Mouse (Mus musculus) urinary bladder, postnatal 25 days (tissue): ENCODE measurements around the gene Qsox1.
A peak's percentile ranks its signal among the peaks of the same experiment; 100 is the strongest.

Experiments
- DNase-seq: peaks from one replicate; pipeline ENCODE4 v3.0.0; 2022; ENCODE audit warnings: low spot score

The Qsox1 gene

DNA sequence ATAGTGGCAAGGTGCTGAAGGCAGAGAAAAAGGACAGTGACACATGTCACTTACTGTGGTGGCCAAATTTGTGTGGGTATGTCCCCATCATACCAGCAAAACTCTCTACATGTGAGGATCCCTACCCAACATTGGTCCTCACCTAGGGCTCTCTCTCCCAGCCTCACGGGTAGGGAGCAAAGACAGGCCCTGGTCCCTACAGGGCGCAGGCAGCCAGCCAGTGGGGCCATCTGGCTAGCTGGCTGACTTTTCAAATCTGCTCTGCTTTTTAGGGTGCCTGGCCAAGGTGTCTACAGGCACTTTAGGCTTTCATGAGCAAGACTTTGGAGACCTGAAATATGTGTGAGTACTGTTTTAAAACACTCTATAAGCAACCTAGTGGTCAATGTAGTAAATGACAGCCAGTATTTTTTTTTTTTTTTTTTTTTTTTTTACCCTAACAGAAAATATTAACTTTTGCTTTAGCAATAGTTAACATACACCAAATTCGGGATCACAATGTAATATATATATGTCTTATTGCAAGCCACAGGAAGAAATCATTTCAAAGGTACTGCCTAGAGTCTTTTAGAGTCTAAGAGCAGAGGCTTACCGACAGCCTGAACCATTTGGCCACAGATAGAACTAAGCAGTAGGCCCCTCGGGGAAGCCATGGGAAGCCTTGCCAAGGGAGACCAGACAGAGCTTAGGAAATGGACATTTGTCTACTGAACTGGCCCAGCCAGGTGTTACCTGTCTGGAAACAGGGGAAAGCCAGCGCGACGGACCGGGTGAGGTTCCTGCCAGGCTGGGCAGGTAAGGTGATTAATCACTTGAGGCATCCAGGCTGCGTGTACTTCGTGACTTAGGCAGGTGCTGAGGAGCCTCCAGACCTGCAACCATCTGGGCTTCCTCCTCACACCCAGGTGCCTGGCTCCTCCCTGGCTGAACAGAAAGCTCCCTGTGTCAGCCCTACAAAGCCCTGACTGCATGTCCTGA lies 11.4 kb downstream of the Qsox1 start:
- no peak for DNase-seq

DNA sequence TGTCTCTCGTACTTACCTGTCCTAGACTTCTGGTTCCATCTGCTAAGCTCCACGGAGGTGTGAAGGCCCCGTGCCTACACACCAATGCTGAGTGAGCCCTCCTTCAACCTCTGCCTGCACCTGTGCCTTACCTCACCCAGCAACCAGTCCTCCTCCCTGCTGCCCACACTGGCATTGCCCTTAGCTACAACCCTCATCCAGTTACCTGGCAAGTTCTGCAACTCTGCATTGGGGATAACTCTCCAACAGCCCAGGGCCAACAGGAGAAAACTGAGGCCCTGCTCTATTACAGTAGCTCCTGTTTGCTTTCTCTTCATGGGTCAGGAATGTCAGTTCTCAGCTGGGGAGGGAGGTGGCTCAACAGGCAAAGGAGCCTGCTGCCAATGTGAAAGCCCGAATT lies 14.7 kb downstream of the Qsox1 start:
- no peak for DNase-seq

DNA sequence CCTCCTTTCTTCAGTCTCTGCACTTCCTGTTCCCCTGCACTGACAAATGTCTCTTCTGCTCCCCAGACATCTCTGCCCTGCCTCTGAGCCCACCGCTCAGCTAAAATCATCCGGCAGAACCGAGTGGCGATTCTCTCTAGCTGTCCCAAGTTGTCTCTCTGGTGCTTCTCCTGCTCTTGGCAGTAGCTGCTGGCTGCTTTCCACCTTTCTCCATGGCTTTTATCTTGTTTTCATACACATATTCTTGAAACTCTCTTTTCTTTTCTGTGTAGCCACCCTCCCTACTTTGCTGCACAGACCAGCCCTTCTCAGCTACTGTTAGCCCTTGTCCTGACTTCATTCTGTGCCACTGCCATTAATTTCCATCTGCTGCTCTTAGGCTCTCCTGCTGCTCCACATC lies 15.3 kb downstream of the Qsox1 start:
- DNase-seq: no peak

DNA sequence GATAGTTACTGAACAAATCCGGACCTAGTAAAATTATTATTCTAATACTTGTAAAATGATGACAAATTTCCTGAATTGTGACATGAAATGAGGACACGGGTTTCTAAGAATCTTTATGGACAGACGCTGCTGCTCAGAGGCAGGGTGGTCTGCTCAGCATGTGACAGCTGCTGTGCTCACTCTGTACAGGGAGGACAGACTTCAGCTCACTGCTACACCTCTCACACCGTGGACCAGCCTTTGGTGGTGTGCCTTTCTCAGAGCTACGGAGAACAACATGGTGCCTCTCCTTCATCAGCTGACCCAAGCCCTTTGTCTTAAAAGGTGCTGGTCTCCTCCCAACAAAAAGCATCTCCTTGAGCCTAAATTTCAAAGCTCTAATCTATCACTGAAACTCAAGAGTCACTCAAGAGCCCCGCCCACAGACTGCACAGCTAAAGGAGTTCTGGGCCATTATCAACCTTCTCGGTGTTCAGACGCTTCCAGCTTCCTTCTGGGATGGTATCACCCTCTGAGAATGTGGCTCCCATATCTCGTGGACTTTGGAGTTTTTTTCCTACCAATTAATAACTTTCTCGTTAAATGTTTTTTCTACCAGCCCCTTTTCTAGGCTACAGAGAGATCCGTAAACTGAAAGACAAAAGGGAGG lies 15.8 kb downstream of the Qsox1 start:
- DNase-seq: no peak

DNA sequence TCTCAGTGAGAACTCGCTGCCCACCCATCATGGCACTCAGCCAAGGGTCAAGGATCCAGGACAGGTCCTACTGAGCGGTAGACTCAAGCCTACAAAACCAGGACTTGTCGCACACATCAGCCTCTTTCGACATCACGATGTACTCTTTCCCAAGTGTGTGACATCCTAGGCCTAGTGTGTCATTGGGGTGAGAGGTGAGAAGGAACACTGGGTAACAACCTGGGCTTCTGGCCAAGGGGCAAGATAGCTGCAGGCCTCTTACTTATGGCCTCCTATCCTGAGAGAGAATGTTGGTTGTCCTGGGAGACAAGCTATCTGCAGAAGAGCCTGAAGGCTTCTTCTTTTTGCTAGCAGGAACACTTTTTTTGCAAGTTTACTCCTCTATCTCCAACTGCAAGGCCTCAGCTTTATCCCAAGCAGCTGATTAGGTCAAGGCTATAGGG lies 16.9 kb downstream of the Qsox1 start:
- no peak for DNase-seq

DNA sequence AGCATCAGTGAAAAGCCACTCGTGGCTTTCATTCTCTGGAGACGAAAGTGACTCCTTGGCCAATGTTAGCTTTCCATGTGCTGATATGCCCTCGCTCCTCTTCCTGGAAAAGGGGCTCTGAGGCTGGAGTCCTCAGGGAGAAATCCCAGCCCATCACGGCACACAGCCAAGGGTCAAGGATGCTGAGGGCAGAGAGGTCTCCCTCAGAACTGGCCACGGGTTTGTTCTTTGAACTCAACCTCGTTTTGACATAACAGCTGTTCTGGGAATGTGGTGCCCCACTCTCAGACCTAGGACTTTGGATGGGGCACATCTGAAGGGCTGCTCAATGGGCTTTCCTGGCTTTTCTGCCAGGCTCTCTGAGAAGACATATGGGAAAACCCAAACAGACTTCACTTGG lies 17.8 kb downstream of the Qsox1 start:
- no peak for DNase-seq

DNA sequence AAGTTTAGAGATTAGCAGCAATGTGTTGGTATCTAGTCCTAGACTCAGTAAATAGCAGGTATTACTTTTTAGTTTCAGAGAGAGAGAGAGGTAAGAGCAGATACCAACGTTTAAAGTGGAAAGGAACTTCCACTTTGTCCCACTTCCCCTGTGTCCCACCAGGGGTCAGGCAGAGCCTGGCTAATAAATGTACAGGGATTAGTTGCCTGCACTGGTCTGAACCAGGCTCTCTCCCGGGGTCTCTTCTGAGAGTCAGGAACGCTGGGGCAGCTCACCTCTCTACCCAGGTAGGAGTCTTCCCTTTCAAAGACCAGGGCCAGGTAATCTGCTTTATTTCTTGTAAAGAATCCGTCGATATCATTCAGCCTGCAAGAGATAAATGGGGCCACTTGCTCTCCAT lies 20.8 kb downstream of the Qsox1 start:
- DNase-seq: no peak

DNA sequence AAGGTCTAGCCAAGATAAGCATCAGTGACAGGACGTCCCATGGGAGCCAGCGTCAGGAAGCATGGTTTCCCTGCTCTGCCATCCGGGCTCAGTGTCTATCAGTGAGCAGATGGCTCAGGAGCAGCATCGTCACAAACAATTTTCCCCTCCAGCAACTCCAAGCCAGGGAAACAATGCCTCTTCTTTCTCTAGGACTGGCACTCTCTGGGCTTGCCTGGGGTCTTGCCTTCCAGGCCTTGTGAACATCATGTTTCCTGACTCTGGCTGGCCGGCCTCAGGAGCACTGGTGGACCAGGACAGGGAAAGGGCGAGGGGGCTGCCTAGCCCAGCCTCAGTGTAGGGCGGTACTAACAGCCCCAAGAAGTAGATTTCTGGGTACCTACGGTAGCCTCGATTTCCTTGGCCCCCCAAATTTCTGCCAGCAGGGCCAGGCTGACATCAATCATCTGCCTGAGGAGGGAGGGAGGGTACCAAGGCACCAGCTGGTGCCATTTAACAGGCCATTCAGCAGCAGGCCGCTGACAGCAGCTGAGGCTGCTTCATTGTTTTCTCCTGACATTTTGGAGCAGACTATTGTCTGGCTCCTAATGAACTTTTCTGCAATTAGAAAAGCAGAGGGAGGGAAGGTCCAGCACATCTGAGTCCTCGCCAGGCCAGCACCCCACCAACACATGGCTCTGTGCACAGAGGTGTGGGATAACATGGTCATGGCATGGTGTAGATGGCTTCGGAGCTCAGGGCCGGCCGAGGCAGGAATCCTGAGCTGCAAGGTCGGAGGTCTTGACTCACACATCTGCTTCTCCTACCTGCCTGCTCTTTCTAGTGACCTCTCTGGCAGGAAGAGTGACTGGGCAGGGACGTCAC lies 22.3 kb downstream of the Qsox1 start:
- DNase-seq: no peak

DNA sequence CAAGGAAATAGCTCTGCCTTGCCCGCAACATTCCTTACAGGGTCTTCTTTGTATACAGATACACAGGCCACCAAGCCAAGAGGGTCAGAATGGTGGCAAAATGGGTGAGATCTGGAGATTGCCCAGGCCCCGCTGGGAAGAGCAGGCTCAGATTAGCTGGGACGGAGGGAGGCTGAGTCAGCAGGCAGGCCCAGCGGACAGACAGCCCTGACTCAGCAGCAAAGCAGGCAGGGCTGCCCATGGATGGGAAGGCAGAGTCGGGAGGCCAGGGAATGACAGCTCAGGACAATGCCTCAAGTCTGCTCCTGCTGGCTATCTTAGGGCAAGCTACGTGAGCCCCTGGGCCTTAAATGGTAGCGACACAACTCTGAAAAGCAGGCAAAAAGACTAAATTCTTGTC lies 26.8 kb downstream of the Qsox1 start:
- no peak for DNase-seq

DNA sequence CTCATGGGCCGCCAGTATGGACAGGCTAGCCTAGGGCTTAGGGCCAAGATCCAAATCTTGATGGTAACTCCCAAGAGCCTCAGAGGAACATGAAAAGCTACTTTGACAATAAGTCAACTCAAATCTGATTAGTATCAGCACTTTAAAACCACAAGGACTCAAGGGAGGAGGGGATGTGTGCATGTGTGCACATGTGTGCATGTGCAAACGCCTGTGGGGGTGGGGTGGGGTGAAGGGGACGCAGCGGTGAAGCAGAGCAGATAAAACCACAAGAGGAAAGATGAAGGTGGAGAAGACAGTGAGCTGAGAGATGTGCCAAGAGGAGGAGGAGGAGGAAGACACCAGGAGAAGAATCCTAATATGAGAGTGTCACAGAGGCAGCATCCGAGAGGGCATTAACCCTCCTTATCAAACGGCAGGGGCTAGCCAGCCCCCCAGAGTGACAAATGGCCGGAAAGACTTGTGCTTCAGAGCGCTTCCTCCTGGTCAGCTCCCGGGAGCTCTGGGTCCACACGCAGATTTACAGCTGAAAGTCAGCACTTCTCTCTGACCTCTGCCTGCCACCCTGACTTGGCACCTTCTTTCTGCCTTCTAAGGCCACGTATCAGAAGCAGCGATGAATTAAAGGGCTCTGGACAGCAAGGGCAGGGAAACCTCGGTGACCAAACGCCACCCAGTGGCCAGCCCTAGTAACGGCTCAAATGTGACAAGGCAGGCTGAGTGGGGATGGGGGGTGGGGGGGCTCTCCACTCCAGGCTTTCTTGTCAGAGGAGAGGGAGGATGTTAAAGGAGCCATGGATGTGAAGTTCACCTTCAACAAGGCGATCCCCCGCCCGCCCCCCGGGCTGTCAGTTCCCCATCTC lies 28.1 kb downstream of the Qsox1 start:
- DNase-seq: peak; percentile 39

DNA sequence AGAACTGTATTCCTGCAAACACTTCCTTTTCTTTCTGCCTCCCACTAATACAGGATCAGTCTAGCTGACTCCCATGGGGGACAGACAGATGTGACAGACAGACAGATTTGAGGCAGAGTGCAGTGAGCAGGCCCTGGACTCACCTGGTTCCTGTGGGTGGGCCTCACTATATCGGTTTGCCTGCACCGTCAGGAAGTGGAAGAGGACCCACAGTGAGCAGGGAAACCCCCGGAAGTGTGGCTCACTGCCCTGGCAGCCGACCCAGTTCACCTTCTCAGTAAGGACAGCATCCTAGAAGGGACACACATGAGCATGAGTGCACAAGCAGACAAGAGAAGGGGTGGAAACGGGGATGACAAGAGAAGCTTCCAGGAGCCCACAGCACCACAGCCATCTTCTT lies 30.3 kb downstream of the Qsox1 start:
- DNase-seq: no peak

DNA sequence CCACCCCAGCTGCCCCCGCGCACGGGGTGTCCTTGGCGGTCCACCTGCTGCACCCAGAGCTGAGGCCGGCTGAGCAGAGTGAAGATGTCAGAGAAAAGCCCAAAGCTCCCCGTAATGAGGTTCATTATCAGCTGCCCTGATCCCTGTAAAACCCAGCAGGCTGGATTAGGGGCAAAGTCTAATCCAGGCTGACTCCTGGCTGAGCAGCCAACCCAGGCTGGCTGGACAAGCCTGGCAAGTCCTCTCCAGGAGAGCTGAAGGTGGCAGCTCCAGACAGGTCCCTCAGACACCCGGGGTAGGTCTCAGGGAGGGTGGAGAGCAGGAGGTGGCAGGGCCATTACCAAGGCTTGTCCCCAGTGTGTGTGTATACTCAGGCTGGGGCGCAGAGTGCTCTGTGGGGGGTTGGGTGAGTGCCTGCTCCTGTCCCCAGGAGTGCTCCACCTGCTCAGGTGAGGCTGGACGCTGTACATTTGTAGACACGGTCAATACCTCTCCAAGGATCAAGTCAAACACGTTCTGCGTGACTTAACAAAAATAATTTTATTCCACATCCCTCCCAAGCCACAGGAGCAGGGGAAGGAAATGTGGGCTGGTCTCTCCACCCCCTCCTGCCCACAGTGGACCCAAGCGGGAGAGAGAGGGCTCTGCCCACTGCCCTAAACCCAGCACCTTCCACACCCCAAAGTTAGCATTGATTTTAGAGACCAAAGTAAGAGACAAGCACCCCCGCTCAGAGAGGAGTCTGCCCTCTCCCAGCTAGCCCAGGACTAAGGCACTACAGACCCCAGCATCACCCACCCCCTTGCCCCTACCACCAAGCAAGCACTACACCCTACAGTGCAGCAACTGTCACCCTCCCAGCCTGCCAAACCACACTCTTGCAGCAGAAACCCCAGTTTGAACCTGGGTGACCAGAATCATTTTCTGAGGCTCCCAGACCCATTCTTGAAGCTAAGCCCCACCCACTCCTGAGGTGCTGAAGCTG lies 34.8 kb downstream of the Qsox1 start:
- no peak for DNase-seq

DNA sequence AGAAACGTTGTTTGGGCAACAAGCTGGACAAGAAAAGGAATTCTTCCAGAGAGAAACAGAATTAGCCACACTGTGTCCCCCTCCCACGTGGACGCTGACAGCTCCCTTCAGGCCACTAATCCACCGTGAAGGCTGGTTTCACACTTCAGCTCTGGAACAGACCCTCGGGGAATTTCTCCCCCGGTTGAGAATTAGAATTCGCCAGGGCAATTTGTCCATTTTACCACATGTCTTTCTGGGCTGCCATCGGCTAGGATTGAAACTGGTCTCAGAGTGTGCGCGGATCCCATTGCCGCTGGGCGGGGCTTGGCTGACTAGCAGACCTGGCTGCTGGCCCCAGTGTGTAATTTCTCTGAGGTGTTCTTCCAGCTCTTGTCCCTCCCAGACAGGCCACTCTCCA lies 53.5 kb downstream of the Qsox1 start:
- DNase-seq: no peak

DNA sequence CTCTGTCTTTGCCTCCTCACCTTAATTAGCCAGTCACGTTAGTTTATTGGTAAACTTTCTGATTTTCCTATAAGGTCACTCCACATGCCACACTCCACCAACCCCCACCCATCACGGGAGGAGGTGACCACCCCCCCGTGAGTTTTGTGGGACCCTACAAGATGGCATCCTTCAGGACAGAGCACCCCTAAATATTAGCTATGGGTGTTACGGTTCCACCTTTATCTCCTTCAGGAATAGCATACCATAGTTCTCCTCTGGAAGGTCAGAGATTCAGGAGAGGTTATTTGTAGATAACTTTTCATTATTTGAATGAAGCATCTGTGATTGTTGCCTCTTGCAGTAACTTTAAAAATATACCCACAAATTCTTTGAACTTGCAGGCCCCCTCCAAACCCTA lies 54.0 kb downstream of the Qsox1 start:
- DNase-seq: no peak

DNA sequence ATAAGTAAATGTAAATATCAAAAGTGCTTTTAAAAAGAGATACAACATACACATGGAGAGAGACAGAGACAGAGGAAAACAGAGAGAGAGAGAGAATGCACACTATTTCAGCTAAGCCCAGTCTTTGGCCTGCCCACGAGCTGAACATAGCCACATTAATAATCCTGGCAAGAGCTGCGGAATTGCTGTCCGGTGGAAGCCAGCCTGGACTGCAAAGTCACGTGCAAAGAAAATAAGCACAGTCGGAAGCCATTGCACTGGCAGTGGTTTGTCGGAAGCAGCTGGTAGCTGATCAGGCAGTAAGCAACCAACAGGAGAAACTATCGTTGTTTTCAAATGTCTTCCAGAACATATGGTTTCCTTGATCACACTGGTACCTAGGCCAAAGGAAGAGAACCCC lies 55.1 kb downstream of the Qsox1 start:
- DNase-seq: no peak

DNA sequence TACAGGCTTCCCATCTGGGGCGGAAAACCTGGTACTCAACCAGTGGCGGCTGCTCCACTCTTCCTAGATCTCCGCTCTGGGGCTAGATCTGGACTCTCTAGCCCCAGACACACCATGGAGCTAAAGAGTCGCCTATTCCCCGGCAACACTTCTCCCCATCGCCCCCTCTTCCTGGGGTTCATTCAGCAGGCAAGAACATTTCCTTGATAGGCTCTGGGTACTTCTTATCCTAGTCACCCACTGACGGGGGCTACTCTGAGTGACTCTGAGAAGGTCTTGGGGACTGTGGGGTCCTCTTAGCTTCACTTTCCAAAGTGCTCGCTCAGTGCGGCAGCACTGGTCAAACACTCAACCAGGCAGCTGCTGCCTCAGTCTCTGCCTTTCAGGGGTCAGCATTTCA lies 59.3 kb downstream of the Qsox1 start:
- DNase-seq: no peak

DNA sequence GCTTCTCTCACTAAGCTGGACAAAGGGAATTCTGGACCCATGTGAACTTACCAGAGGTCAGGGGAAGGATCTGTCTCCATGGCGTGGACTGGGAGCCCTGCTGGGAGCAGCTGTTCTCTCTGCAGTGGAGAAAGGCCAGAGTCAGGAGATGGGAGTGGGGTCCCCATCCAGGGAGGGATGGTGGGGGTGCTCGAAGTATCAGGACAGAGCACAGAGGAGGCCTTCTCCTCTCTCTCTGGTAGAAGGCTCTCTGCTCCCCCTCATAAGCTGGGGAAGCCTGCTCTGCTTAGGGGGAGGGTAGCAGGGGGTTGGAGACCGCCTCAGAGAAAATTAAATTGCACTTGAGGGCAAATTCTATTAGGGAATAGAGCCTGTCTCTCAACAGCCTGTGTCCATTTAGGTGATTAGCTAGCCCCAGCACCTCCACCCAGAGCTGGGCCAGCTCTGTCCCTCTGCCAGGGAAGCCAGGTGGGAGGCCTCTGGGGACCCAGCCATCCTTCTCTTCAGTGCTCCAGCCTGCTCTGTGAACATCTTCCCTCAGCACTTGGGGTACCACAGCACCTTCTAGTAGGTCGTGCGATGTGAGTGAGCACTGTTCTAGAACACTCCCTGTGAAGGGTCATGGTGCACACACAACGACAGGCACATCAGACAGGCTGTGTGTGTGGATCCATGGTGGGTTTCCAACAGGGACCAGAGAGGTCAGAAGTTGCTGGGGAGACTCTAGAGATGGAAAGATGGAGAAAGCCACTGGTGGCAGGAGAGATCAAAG lies 61.0 kb downstream of the Qsox1 start, which contains the start of gene Lhx4:
Lhx4 (minus strand) TSS at position 201 of the 772 bp plus-strand sequence.
- no peak for DNase-seq

DNA sequence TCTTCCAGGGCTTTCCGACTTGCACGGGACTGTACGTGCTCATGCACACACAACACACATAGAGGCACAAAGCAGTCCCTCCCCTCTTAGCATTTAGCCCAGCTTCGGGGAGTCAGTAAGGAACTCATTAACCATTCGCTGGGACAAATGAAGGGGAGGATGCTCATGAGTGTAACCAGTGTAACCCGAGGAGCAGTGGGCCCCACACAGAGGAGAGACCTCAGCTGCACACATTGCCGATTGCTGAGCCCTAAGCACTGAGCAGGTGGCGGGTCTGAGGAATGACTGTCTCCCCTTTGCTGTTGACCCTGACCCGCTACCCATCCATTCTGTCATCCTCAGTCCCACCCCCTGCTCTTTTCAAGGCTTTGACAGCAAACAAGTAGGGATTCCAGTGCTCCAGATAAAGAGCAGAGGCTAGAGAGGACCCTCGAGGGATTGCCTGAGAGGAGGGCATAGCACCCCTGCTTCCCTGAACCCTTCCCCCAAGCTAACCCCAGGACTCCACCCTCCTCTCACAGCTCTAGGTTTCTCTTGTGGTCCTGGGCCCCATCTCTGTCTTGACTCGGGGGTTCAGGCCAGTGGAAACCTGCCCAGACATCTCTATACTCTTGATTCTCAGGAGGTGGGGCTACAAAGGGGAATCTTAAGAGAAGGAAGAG lies 62.0 kb downstream of the Qsox1 start:
- no peak for DNase-seq

DNA sequence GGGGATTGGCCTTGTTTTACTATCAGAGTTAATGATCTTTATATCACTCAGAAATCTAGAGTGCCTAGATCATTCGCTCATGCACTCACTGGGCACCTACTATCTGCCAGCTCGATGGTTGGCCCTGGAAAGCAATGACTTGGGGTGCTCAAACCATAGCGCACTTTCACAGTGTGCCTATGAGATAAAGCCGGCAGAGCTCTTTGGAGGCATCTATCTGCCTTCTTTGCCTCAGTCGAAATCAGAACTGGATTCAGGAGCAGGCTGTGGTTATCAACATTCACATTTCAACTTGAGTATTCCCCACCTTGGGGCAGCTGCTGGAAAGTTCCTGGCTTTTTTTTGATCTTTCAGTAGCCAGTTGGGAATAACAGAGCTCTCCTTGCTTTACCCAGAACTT lies 64.8 kb downstream of the Qsox1 start:
- no peak for DNase-seq
